Mouse (Mus musculus): ENCODE data around the gene Cdc42ep3. TPM values are rescaled to one million over a fixed set of nuclear protein-coding genes. Genes with fewer than 3 reads are reported as not detected.

Cdc42ep3 gene
- total and polyA plus RNA-seq, 2 experiments from 2014 or later = 22.3 to 34.9 TPM

- no peak for ATAC-seq
- WGBS = 87% methylated on average over 25 of the region's 25 CpGs
These were observed 9.7 kb downstream of the Cdc42ep3 start for GRCm38 (mm10) chr17:79345001-79345709.

GRCm38 (mm10) chr17:79343334-79343946, 11.5 kb downstream of the Cdc42ep3 start:
- no peak for ATAC-seq
- no peak overlapping the region for H3K4me3 ChIP-seq (ENCODE audit: low read length)
- H3K27me3 ChIP-seq (ENCODE audit: insufficient read depth, low read length) = no peaks in the 10 kb centered on the region
- no peaks in the 10 kb centered on the region for H3K9me3 ChIP-seq (ENCODE audit: low read length)
- no peak overlapping the region for H3K9ac ChIP-seq (replicated peaks; ENCODE audit: low read length)
- no peaks in the 10 kb centered on the region for H3K36me3 ChIP-seq (ENCODE audit: insufficient read depth, low read length)
- no peak overlapping the region for H3K4me2 ChIP-seq (ENCODE audit: low read depth, low read length)
- 0 out of 2 replicates have a peak, but pooled peaks cover 6% of the 10 kb centered on the region for H3K4me1 ChIP-seq (ENCODE audit: insufficient read depth, low read length)
- 73% methylated on average over 5 of the region's 5 CpGs for WGBS
- no peak for TF ChIP-seq CTCF (IDR thresholded peaks at IDR 0.05; ENCODE audit: low read depth)
- H3K27ac ChIP-seq = no peak overlapping the region
- DNase-seq (ENCODE audit: low spot score) = no peak

More at GRCm38 (mm10) chr17:79345001-79345709, 9.7 kb downstream of the Cdc42ep3 start:
- no peak for TF ChIP-seq CTCF (IDR thresholded peaks at IDR 0.05; ENCODE audit: low read depth)
- H3K9me3 ChIP-seq (ENCODE audit: low read length) = no peaks in the 10 kb centered on the region
- DNase-seq (ENCODE audit: low spot score) = no peak
- no peak overlapping the region for H3K27ac ChIP-seq
- H3K4me2 ChIP-seq (ENCODE audit: low read depth, low read length) = no peak overlapping the region
- H3K9ac ChIP-seq (replicated peaks; ENCODE audit: low read length) = no peak overlapping the region
- no peaks in the 10 kb centered on the region for H3K36me3 ChIP-seq (ENCODE audit: insufficient read depth, low read length)
- no peaks in the 10 kb centered on the region for H3K27me3 ChIP-seq (ENCODE audit: insufficient read depth, low read length)
- H3K4me1 ChIP-seq (ENCODE audit: insufficient read depth, low read length) = 0 out of 2 replicates have a peak, but pooled peaks cover 2% of the 10 kb centered on the region
- H3K4me3 ChIP-seq (ENCODE audit: low read length) = no peak overlapping the region

- Histone ChIP-seq H3K4me3 (ENCODE audit: low read length) (no peak overlapping the region), H3K27ac (no peak overlapping the region), H3K4me2 (ENCODE audit: low read depth, low read length) (no peak overlapping the region), H3K9me3 (ENCODE audit: low read length) (no peaks in the 10 kb centered on the region), H3K4me1 (ENCODE audit: insufficient read depth, low read length) (0 out of 2 replicates have a peak, but pooled peaks cover 6% of the 10 kb centered on the region), H3K9ac (replicated peaks; ENCODE audit: low read length) (no peak overlapping the region), H3K36me3 (ENCODE audit: insufficient read depth, low read length) (no peaks in the 10 kb centered on the region), H3K27me3 (ENCODE audit: insufficient read depth, low read length) (no peaks in the 10 kb centered on the region)
- 65% methylated on average over 3 of the region's 3 CpGs for WGBS
- ATAC-seq = no peak
- no peak for DNase-seq (ENCODE audit: low spot score)
- TF ChIP-seq CTCF (IDR thresholded peaks at IDR 0.05; ENCODE audit: low read depth) = no peak
These were observed 12.1 kb downstream of the Cdc42ep3 start for GRCm38 (mm10) chr17:79342639-79343333.

GRCm38 (mm10) chr17:79341946-79342470, 12.9 kb downstream of the Cdc42ep3 start:
- no peak overlapping the region for H3K4me3 ChIP-seq (ENCODE audit: low read length)
- WGBS = 76% methylated on average over 7 of the region's 7 CpGs
- no peak for TF ChIP-seq CTCF (IDR thresholded peaks at IDR 0.05; ENCODE audit: low read depth)

GRCm38 (mm10) chr17:79337494-79337893, 17.4 kb downstream of the Cdc42ep3 start:
- Histone ChIP-seq H3K9ac (replicated peaks; ENCODE audit: low read length) (no peak overlapping the region), H3K36me3 (ENCODE audit: insufficient read depth, low read length) (peaks cover 8% of the 10 kb centered on the region; the same call in 1 of the 2 replicates), H3K27ac (no peak overlapping the region), H3K9me3 (ENCODE audit: low read length) (no peaks in the 10 kb centered on the region), H3K4me2 (ENCODE audit: low read depth, low read length) (no peak overlapping the region), H3K4me1 (ENCODE audit: insufficient read depth, low read length) (0 out of 2 replicates have a peak, but pooled peaks cover 6% of the 10 kb centered on the region), H3K27me3 (ENCODE audit: insufficient read depth, low read length) (no peaks in the 10 kb centered on the region), H3K4me3 (ENCODE audit: low read length) (no peak overlapping the region)
- ATAC-seq = no peak
- TF ChIP-seq CTCF (IDR thresholded peaks at IDR 0.05; ENCODE audit: low read depth) = no peak
- WGBS = 89% methylated on average over 3 of the region's 3 CpGs
- no peak for DNase-seq (ENCODE audit: low spot score)

More at GRCm38 (mm10) chr17:79341946-79342470, 12.9 kb downstream of the Cdc42ep3 start:
- Histone ChIP-seq H3K4me2 (ENCODE audit: low read depth, low read length) (no peak overlapping the region), H3K9ac (replicated peaks; ENCODE audit: low read length) (no peak overlapping the region), H3K4me1 (ENCODE audit: insufficient read depth, low read length) (0 out of 2 replicates have a peak, but pooled peaks cover 6% of the 10 kb centered on the region), H3K36me3 (ENCODE audit: insufficient read depth, low read length) (no peaks in the 10 kb centered on the region), H3K27me3 (ENCODE audit: insufficient read depth, low read length) (no peaks in the 10 kb centered on the region), H3K27ac (no peak overlapping the region), H3K9me3 (ENCODE audit: low read length) (no peaks in the 10 kb centered on the region)
- DNase-seq (ENCODE audit: low spot score) (no peak), ATAC-seq (no peak)

GRCm38 (mm10) chr17:79334701-79335100, 20.2 kb downstream of the Cdc42ep3 start:
- DNase-seq (ENCODE audit: low spot score) (no peak), ATAC-seq (no peak)
- H3K4me3 ChIP-seq (ENCODE audit: low read length) = no peak overlapping the region
- no peak overlapping the region for H3K27ac ChIP-seq
- 89% methylated on average over 11 of the region's 11 CpGs for WGBS
- no peak overlapping the region for H3K9ac ChIP-seq (replicated peaks; ENCODE audit: low read length)
- H3K27me3 ChIP-seq (ENCODE audit: insufficient read depth, low read length) = no peaks in the 10 kb centered on the region
- no peaks in the 10 kb centered on the region for H3K9me3 ChIP-seq (ENCODE audit: low read length)
- TF ChIP-seq CTCF (IDR thresholded peaks at IDR 0.05; ENCODE audit: low read depth) = no peak
- no peak overlapping the region for H3K4me2 ChIP-seq (ENCODE audit: low read depth, low read length)
- H3K4me1 ChIP-seq (ENCODE audit: insufficient read depth, low read length) = 0 out of 2 replicates have a peak, but pooled peaks cover 6% of the 10 kb centered on the region
- H3K36me3 ChIP-seq (ENCODE audit: insufficient read depth, low read length) = peaks cover 10% of the 10 kb centered on the region; the same call in 1 of the 2 replicates

Data from hindbrain, postnatal 0 days (tissue).